Mouse (Mus musculus) brain, embryonic 14.5 days (tissue): ENCODE results near the gene Daam1.

ENCODE experiments used
- CTCF ChIP-seq: fragments of 200-500 bp; IDR thresholded peaks from 2 replicates; pipeline ENCODE4 v1.5.1; 2012; ENCODE audit warnings: inconsistent platforms, mild to moderate bottlenecking, moderate library complexity, borderline replicate concordance; ENCODE audit not compliant: insufficient read depth, insufficient read length; ENCODE audit errors: extremely low read depth
- POLR2A ChIP-seq: fragments of 200-500 bp; IDR thresholded peaks from 2 replicates; pipeline ENCODE4 v1.6.1; 2012; ENCODE audit warnings: mild to moderate bottlenecking, inconsistent platforms, borderline replicate concordance; ENCODE audit not compliant: poor library complexity, insufficient read depth, insufficient read length, severe bottlenecking; ENCODE audit errors: extremely low read depth

- TF ChIP-seq CTCF (no peak), POLR2A (no peak)
These were observed 146.5 kb downstream of the Daam1 start for GRCm38 (mm10) chr12:71977364-71977763.
